Mouse (Mus musculus): ENCODE measurements around the gene Psme4.

DNA sequence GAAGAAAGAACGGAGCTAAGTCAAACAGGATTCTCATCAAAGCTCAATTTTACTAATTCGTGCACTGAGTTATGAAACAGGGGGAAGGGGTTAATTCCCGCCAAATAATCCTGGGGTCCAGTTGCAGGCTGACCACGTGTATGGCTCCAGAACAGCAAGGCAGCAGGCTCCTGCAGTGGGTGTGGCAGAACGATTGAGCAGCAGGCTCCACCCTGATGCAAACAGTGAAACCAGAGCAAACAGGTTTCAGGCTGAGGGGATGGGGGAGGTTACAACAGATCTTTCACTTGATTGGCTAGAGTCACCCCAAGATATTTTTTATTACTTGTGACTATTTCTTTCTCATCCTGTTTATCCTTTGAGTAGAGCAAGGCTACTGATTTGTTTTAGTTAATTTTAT lies 48.1 kb upstream of the Psme4 start:
- no peak for TF ChIP-seq TAL1 (IDR thresholded peaks at IDR 0.05; ENCODE audit: low read length)
- TF ChIP-seq GATA1 (IDR thresholded peaks at IDR 0.05; ENCODE audit: low read length), result no peak
